Mouse (Mus musculus) kidney, adult 2 months (tissue): Measurements from ENCODE around the gene Lrp5.

Experiments used
- CTCF ChIP-seq: fragments of 200-500 bp; conservative IDR thresholded peaks from 2 replicates; pipeline ENCODE4 v1.5.1; 2011; ENCODE audit warnings: low read depth, mild to moderate bottlenecking, control low read depth, low read length, moderate library complexity, mixed read lengths; ENCODE audit not compliant: insufficient read depth, insufficient read length
- POLR2A ChIP-seq: fragments of 200-500 bp; IDR thresholded peaks from one replicate; pipeline ENCODE4 v1.6.1; 2011; ENCODE audit warnings: low read depth, low read length, control low read depth

DNA sequence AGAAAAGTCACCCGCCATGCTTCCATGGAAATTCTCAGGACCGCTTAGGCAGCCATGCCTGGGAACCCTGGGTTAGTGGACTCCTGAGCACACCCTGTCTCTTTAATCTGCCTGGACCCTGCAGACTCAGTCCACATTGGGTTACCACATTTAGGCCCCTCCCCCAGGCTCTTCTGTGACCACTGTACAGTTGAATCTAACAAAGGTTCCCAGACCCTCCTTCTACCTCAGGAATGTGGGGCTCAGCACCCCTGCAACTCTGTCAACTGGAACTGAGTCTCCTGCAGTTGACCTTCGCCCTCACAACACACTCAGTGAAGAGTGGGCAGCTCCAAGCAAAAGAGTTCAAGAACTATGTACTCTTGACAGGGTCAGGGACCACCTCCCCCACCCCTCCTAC, 38.4 kb downstream of the Lrp5 start:
- TF ChIP-seq CTCF = no peak
- TF ChIP-seq POLR2A = no peak
